Mouse (Mus musculus) layer of hippocampus, postnatal 36 days (tissue): ENCODE data around the gene Adgre5. TPM values are rescaled to one million over a fixed set of nuclear protein-coding genes. Genes with fewer than 3 reads are reported as not detected.

Source experiments
- DNase-seq, 2 experiments: peaks; one replicate each; pipeline ENCODE4 v3.0.0; 2022
- total RNA-seq, 2 experiments: library from RNA; stranded (reverse); gene quantifications; 2 replicates each; pipeline ENCODE4 v1.2.3; 2021

The Adgre5 gene
- total RNA-seq, 2 experiments from 2014 or later, result 7.6 to 7.7 TPM

DNA sequence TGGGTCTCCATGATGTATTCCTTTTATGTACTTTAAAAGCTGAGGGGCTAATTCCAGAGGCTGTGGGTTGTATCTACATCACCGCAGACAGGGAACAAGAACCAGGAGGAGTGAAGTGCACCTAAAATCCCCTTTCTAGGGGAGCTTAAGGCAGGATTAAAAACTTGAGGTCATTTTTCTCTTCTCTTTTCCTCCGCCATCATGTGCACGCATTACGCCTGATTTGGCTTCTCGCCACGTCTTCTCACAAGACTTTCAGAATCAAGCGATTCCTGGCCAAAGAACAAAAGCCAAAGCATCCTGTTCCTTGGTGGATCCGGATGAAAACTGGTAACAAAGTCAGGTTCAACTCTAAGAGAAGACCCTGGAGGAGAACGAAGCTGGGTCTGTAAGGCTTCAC lies 8.1 kb upstream of the Adgre5 start:
- DNase-seq, result no peak

DNA sequence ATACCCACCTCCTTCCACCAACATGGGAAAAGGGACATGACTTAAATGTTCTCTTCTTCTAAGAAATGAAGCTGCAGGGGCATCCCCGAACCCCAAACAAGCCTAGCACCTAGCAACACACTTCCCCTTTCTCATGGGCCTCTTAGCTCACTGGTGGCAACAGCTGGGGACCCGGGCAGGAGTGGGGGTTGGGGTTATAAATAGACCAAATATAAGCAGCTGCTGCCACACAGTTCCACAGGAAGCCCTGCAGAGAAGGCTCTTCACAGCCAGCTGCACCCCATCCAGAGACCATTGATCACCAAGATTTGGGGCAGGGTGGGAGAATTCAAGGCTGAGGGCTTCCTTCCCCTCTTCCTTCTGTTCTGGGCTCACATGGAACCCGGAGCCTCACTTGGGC lies 7.6 kb upstream of the Adgre5 start:
- no peak for DNase-seq

DNA sequence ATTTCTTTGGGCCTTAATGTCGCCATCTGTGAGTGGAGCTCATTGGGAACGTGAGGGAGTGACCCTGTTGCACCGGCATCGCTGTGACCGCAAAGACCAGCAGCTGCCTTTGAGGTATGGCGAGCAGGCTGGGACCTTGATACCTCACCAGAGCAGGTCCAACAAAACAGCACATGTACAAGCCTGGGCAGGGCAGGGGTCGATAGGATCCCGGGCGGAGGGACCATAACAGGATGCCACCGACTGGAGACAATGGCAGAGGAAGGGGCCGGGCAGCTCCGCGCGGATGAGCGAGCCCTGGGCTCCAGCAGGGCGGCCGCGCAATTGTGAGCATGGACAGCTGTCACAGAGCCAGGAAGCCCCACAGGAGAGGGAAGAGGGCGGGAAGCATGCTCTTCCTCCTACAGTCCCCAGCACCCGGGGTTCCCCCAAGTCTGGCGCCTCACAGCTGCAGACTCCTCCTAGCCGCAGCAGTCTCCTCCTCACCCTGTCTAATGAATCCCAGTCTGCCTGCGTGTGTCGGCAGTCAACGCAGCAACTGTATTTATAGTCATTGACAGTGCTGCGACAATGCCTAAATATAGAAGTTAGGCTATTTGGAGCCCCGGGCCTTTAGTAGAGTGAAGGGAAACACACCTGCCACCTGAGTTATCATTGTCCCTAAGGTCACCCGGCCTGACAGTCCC lies 6.7 kb upstream of the Adgre5 start:
- DNase-seq, result peak; percentile 14 to 29

DNA sequence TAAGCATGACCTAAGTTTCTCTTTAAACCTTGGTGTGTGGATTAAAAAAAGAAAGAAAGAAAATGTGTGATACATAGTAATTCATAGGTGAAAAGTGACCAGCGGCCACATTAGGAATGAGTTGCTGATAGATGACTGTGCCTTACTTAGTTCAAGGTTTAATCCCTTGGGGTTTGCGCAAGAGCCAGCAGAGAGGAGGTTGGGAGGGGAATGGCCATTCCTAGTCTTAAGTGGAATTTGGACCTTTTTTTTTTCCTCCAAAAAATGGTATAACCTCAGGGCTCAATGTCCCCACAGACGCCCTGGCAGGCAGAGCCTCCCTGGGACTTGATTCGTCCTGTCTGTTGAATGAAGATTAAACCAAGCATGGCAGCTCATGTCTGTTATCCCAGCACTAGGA lies 2.9 kb upstream of the Adgre5 start:
- DNase-seq, result no peak

DNA sequence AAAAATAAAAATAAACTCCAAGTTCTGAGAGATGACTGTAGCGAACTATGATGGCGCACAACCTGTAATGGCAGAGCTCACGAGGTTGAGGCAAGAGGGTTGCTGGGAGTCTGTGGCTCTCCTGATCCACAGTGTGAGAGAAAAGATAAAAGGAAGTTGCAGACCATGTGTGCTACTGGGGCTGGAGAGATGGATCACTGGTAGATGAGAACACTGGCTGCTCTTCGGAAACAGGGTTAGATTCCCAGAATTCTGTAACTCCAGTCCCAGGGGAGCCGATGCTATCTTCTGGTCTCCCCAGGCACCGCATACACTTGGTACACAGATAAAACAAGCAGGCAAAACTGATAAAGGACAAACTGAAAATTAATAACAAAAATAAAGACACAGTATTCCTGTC lies 1.8 kb upstream of the Adgre5 start:
- DNase-seq, result no peak

DNA sequence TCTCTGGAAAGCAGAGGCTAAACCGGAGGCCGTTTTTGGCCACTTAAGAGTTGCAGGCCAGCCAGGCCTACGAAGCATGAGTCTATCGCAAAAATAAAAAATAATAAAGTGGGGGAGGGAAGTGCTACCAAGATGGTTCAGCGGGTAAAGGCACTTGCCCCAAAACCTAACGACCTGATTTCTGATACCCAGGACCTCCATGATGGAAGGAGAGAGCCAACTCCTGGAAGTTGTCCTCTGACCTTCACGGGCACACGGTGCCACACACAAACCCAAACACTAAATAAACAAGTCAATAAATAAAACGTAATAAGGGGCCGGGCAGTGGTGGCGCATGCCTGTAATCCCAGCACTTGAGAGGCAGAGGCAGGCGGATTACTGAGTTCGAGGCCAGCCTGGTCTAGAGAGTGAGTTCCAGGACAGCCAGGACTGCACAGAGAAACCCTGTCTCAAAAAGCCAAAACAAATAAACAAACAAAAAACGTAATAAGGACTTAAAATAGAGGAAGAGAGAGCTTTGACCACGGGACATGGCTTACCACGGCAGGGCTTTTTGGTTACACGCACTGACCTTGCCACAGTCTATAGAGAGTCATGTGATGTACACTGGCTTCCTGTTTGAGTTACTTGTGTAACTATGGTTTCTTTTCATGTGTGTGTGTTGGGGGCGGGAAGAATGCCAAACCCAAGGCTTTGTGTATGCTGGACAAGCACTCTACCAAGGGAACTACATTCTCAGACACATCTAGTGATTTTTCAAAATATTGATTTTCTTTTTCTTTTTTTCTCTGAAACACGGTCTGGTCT lies 926 bp upstream of the Adgre5 start:
- DNase-seq, result no peak

DNA sequence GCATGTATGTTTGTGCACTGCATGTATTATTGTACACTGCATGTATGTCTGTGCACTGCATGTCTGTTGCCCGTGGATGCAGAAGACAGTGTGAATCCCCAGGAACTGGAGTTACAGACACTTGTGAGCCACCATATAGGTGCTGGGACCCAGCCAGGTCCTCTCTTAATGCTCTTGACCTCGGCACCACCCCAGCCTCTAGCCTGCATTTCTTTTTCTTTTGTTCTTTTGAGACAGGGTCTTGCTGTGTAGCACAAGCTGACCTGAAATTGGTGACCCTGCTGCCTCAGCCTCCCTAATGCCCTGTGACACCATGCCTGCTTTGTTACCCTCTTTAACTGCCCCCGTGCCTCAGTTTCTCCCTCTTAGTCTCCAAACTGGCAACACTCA lies 545 bp downstream of the Adgre5 start:
- DNase-seq, result no peak

DNA sequence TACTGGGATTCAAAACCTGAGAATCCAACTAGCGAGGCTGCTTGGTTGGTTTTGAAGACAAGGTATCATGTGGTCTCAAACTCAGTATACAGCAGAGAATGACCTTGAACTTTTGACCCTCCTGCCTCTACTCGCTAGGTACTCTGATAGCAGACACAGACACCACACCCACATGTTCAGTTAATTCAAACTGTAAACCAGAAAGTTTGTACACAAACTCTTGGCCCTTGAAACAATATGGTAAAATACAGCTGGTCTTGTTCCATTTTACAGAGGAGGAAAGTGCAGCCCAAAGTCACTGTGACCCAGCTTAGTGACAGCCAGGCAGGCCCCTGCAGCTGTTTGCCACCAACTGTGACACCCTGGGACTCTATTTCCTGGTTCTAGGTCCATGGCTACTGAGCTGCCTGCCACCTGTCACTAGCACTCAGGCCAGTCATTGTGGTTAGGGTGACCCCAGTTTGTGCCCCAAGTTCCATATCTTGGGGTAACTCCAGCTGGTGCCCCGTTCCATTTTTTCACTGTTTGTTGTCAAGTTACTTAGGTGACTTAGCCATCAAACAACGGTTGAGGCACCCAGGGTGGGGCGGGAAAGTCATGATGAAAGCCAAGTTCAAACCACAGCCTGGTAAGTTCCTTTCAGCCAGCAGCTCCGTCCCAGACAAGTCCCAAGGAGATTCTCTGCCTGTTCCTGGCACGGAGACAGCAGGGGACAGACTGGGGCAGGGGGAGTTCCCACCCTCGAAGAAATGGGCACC lies 1.2 kb downstream of the Adgre5 start:
- no peak for DNase-seq

DNA sequence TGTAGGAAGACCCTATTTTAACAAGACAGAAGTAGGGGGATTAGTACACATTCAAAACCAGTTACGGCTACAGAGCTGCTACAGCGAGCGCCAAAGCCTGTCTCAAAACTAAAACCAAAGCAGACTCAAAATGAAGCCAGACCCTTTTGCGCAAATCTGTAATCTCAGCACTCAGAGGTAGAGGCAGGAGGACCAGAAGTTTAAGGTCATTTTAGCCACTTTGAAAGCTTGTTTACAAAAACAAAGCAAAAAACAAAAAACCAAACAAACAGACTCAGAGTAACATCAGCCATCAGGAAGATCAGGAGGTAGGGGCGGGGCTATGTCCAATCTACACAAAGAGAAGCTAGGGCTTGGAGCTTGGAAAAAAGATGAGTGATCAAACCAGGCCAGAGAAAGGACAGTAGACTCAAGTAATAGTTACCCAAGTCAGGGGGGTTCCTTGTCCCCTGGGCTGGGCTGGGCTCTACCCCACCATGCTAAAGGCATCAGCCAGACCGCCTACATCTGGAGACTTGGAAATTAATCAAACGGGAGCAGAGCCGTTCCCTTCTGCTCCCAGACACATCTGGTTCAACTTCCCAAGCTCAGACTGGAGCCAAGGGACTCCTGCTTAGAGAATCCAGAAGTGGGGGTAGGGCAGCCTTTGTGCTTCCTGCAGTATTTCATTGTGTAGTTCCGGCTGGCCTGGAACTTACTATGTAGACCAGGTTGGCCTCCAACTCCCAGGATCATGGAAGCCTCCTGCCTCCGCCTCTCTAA lies 2.0 kb downstream of the Adgre5 start:
- no peak for DNase-seq

DNA sequence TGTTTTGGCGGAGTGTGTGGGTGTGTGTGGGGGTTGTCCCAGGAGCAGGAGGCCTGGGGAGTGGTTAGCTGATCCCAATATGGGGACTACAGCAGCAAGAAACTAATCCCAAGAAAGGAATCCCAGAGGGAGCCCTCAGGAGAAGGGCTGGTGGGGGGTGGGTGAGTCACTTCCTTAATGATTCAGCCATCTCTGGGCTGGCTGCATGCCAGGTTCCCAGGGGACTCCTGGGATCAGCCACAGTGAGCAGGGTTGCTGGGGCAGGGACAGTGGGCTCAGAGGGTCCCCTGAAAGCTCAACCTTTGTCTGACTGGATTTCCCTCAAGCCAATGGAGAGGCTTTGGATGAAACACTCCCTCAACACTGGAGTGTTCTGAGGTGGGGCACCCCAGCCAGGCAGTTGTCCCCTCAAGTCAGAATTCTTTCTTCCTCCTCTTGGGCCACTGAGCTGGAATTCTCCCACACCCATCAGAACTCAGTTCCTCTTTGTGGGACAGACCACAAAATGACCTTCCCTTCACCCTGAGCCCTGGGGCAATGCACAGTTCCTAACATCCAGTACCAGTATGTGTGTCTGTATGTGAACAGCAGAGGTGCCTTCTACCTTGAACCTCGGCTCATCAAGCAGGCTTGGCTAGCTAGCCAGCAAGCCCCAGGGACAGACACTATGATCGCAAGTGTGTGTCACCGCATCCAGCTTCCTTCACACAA lies 3.1 kb downstream of the Adgre5 start:
- no peak for DNase-seq

DNA sequence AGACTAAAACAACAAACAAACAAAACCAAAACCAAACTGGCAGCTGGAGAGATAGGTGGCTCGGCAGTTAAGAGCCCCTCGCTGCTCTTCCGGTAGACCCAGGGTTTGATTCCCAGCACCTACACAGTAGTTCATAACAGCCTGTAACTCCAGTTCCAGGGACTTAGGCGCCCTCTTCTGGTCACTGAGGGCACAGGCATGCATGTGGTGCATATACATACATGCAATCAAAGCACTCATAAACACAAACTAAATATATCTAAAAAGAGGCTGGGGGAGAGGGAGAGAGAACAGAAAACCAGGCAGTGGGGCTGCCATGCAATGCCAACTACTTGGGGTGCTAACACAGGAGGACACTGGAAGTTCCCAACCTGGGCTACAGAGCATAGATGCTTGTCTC lies 3.8 kb downstream of the Adgre5 start:
- DNase-seq, result no peak

DNA sequence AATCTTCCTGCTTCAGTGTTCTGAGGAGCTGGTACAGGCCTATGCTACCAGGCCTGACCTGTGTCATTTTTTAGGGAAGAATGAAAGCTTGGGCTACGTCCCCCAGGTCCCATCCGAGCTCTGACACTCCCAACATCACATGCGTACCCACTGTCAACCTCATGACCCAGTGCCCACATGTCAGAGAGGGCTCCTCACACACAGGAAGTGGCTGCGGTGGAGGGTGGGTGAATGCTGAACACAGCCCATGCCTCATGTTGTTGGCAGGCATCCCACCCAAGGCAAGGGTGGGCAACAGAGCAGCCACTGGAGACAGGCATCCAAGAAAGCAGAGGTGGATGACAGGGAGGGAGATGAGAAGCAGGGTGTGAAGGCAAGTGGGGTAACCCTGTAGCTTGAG lies 4.4 kb downstream of the Adgre5 start:
- no peak for DNase-seq

DNA sequence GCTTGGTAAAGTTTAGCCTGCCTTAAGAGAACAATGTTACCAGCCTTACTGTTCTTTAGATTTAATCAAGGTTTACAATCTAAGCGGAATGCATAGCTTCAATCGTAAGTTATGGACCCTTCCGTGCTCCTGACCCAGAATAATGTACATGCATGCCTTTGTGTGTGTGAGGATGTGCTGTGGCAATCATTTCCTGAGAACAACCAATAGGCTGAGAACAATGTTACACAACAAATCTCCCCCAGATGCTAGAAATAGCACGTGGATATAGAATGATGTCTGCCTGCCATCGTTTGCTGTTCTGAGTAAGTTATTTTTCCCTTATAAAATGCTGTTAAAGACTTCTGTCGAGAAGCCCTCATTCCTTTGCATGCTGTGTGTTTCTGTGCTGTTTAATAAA lies 8.2 kb downstream of the Adgre5 start:
- no peak for DNase-seq

DNA sequence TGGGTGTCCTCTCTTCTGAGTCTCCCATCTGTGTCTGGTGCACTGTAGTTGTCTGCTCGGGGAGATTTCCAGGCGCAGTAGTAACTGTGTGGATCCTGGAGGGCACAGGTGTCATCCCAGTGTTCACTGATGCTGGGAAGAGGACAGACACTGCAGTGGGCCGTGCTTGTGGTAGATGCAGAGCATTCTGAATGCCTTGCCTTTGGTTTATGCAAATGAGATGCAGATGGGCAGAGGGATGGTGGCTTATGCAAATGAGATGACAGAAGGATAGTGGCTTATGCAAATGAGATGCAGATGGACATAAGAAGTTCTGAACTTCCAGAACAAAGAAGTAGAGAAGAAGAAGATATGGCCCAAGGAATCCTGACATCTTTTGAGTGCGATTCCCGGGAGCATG lies 9.2 kb downstream of the Adgre5 start:
- DNase-seq, result no peak

DNA sequence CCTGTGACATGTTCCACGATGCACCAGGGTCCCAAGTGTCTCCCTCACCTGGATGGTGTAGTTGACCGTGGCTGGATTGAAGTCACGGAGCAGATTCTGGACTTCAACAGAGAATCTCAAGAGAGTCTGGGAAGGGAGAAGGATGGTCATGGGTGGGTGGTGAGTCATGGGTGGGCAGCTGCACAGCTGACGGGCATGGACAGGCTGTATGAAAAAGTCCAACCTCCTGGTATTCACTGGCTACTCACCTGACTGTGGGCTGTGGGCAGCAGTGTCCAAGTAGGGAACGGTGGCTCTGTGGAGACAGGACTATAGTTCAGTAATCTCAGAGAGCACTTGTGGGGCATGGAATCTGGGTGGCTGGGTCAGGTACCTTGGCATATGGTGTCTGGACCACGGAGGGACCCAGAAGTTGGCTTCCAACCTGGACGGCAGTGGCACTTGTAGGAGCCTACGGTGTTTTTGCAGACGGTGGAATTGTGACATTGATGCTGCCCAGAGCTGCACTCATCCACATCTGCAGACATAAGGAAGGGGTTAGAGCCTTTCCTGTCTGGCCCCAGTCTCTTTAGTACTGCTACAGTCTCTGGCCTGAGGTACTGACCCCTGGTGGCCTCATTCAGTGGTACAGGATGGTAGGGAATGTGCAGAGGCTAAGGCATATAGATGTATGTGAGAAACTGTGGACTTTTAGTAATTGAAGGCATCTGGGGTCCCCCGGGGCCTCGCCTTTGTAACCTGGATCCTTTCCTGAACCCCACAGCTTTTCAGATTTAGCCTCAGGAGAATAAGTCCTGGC lies 11.9 kb downstream of the Adgre5 start:
- no peak for DNase-seq

DNA sequence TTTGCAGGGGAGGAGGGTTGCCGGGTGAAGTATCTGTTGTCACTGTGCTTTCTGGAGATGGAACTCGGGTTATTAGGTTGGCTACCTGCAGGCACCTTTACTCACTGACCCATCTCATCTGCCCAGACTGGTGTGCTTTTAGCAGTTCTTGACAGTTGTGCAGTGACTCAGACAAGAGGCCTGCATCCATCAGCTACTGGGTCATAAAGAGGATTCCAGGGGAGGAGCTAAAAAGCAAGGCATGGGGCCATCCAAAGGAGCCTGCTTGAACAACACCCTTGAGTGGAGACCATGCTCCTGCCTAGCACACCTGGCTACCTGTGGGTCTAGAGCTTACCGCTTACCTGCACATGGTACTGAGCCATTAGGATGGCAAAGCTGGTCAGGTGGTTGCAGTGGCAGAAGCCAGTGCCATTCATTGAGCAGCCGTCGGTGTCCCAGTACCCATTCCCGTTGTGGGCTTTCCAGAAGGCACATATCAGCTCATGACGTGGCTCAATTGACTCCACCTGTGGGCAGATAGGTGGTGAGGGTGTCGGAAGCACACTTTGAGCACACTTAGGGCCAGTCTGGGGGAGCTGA lies 15.5 kb downstream of the Adgre5 start:
- no peak for DNase-seq

DNA sequence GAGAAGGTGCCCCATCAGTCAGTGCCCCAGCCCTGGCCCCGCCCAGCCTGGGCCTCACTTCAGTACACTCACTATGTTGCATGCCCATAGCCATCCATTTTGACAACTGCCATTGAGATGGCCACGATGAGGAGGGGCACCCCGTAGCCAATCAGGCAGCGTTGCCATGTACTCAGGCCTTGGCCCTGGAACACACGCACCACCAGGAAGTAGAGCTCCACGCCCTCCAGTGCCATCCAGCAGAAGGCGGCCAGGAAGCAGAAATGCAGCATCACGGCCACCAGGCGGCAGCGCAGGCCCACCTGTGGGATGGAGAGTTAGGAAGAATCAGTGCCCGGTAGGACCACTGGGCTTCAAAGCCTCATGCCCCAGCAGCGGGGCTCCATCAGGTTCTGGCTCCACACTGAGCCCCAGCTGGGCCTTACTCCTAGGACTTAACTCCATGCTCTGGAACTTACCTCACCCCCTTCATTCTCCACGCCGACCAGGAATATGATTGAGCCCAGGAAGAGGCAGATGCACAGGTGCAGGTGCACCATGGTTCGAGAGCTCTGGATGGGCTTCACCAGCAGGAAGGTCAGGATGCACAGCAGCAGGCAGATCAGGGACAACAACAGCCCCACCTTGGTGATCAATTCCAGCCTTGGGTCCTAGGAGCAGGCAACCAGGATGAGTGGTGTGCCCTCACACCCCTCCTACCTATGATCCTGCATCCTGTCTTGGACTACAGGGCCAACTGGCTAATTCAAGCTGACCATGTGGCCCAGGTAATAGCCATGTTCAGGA lies 16.2 kb downstream of the Adgre5 start:
- DNase-seq, result peak; percentile 73 to 81

DNA sequence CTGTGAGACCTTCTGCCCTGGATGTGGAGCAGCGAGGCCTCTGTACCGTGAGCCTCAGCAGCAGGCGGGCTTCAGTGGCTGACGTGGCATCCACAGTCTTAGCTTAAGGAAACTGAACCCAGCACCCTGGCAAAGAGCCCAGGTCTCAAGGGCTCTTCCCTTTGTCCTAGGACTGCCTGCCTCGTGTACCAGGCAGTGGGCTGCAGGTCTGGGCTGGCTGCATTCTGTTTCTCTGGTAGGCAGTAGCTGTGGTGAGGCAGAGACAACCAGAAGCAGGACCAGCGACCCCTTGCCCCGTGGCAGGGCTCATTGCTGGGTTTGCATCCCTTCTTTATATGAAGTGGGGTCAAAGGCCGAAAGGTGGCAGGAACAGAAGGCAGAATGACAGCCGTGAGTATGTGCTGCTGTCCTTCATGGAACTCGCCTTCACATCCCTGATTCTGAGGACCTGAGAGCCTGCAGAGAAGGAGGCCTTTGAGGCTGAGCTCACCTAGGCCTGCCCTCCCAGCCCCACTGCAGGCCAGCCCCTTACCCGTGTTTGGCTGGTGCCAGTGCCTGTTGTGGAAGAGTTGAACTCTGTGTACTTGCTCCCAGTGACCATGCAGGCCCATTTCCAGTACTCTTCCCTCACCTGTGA lies 17.6 kb downstream of the Adgre5 start:
- DNase-seq, result no peak

DNA sequence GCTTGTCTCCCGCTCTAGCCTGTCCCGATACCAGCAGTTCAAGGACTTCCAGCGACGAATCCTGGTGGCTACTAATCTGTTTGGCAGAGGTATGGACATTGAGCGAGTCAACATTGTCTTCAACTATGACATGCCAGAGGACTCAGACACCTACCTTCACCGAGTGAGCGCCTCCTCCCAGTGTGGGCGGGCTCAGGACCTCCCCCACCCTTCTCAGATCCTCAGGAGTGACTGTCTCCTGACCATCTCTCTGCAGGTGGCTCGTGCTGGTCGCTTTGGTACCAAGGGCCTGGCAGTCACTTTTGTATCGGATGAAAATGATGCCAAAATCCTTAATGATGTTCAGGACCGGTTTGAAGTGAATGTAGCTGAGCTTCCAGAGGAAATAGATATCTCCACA lies 18.5 kb downstream of the Adgre5 start:
- no peak for DNase-seq
